Mouse (Mus musculus): ENCODE results near the gene Vps45. TPM values are rescaled to one million over a fixed set of nuclear protein-coding genes. Genes with fewer than 3 reads are reported as not detected.
A peak's percentile ranks its signal among the peaks of the same experiment; 100 is the strongest.
"Not testable (repeated sequence)": the region's sequence is repeated elsewhere in the genome, so short reads cannot be mapped to it uniquely, and the experiment has no call there.

Gene Vps45
- polyA plus RNA-seq, 1 experiment: 20.1 TPM

GRCm38 (mm10) chr3:95965518-95966451 lies 92.5 kb downstream of the Vps45 start:
- TF ChIP-seq POLR2A (IDR thresholded peaks at IDR 0.05; ENCODE audit: borderline replicate concordance, control insufficient read depth, low read depth, low read length) (no peak), CTCF (IDR thresholded peaks at IDR 0.05; ENCODE audit: control insufficient read depth, insufficient read depth, low read length) (no peak)
- Histone ChIP-seq H3K4me1 (ENCODE audit: control insufficient read depth, insufficient read depth, low read length) (no peaks in the 10 kb centered on the region; the same call in 1 of the 2 replicates), H3K27ac (ENCODE audit: control insufficient read depth, insufficient read depth, low read depth, low read length, poor library complexity) (peak overlapping the region; percentile 42), H3K4me3 (replicated peaks; ENCODE audit: control insufficient read depth, low read depth, low read length) (no peak overlapping the region)
- WGBS: 7% methylated on average over 7 of the region's 7 CpGs

- H3K27ac ChIP-seq (ENCODE audit: control insufficient read depth, insufficient read depth, low read depth, low read length, poor library complexity): no peak overlapping the region
- no peak overlapping the region for H3K4me3 ChIP-seq (replicated peaks; ENCODE audit: control insufficient read depth, low read depth, low read length)
- 35% methylated on average over 4 of the region's 4 CpGs for WGBS
- no peaks in the 10 kb centered on the region; the same call in 1 of the 2 replicates for H3K4me1 ChIP-seq (ENCODE audit: control insufficient read depth, insufficient read depth, low read length)
- peak; percentile 55 for TF ChIP-seq CTCF (IDR thresholded peaks at IDR 0.05; ENCODE audit: control insufficient read depth, insufficient read depth, low read length)
- TF ChIP-seq POLR2A (IDR thresholded peaks at IDR 0.05; ENCODE audit: borderline replicate concordance, control insufficient read depth, low read depth, low read length): no peak
Observed at GRCm38 (mm10) chr3:95963681-95964080, 94.6 kb downstream of the Vps45 start.

GRCm38 (mm10) chr3:95963230-95963629 lies 95.0 kb downstream of the Vps45 start:
- Histone ChIP-seq H3K4me3 (replicated peaks; ENCODE audit: control insufficient read depth, low read depth, low read length) (no peak overlapping the region), H3K4me1 (ENCODE audit: control insufficient read depth, insufficient read depth, low read length) (no peaks in the 10 kb centered on the region; the same call in 1 of the 2 replicates), H3K27ac (ENCODE audit: control insufficient read depth, insufficient read depth, low read depth, low read length, poor library complexity) (no peak overlapping the region)
- TF ChIP-seq CTCF (IDR thresholded peaks at IDR 0.05; ENCODE audit: control insufficient read depth, insufficient read depth, low read length) (no peak), POLR2A (IDR thresholded peaks at IDR 0.05; ENCODE audit: borderline replicate concordance, control insufficient read depth, low read depth, low read length) (no peak)
- 66% methylated on average over 2 of the region's 2 CpGs for WGBS

- 85% methylated on average over 8 of the region's 8 CpGs for WGBS
- not testable (repeated sequence) for H3K27ac ChIP-seq (ENCODE audit: control insufficient read depth, insufficient read depth, low read depth, low read length, poor library complexity); H3K4me3 ChIP-seq (replicated peaks; ENCODE audit: control insufficient read depth, low read depth, low read length); H3K4me1 ChIP-seq (ENCODE audit: control insufficient read depth, insufficient read depth, low read length)
Observed at GRCm38 (mm10) chr3:95962182-95962581, 96.1 kb downstream of the Vps45 start.

- TF ChIP-seq POLR2A (IDR thresholded peaks at IDR 0.05; ENCODE audit: borderline replicate concordance, control insufficient read depth, low read depth, low read length) (no peak), CTCF (IDR thresholded peaks at IDR 0.05; ENCODE audit: control insufficient read depth, insufficient read depth, low read length) (no peak)
- WGBS: 72% methylated on average over 1 of the region's 1 CpGs
- no peak overlapping the region for H3K4me3 ChIP-seq (replicated peaks; ENCODE audit: control insufficient read depth, low read depth, low read length)
- no peak overlapping the region for H3K27ac ChIP-seq (ENCODE audit: control insufficient read depth, insufficient read depth, low read depth, low read length, poor library complexity)
- H3K4me1 ChIP-seq (ENCODE audit: control insufficient read depth, insufficient read depth, low read length): no peaks in the 10 kb centered on the region; the same call in 1 of the 2 replicates
Observed at GRCm38 (mm10) chr3:95959807-95960206, 98.5 kb downstream of the Vps45 start.

- WGBS: 63% methylated on average over 5 of the region's 5 CpGs
- TF ChIP-seq CTCF (IDR thresholded peaks at IDR 0.05; ENCODE audit: control insufficient read depth, insufficient read depth, low read length) (no peak), POLR2A (IDR thresholded peaks at IDR 0.05; ENCODE audit: borderline replicate concordance, control insufficient read depth, low read depth, low read length) (no peak)
- H3K4me1 ChIP-seq (ENCODE audit: control insufficient read depth, insufficient read depth, low read length): no peaks in the 10 kb centered on the region; the same call in 1 of the 2 replicates
- H3K4me3 ChIP-seq (replicated peaks; ENCODE audit: control insufficient read depth, low read depth, low read length): no peak overlapping the region
- H3K27ac ChIP-seq (ENCODE audit: control insufficient read depth, insufficient read depth, low read depth, low read length, poor library complexity): no peak overlapping the region
Observed at GRCm38 (mm10) chr3:95959082-95959481, 99.2 kb downstream of the Vps45 start.

- Histone ChIP-seq H3K4me3 (replicated peaks; ENCODE audit: control insufficient read depth, low read depth, low read length) (no peak overlapping the region), H3K27ac (ENCODE audit: control insufficient read depth, insufficient read depth, low read depth, low read length, poor library complexity) (no peak overlapping the region), H3K4me1 (ENCODE audit: control insufficient read depth, insufficient read depth, low read length) (no peaks in the 10 kb centered on the region; the same call in 1 of the 2 replicates)
- no peak for TF ChIP-seq CTCF (IDR thresholded peaks at IDR 0.05; ENCODE audit: control insufficient read depth, insufficient read depth, low read length)
- no peak for TF ChIP-seq POLR2A (IDR thresholded peaks at IDR 0.05; ENCODE audit: borderline replicate concordance, control insufficient read depth, low read depth, low read length)
- WGBS: 22% methylated on average over 8 of the region's 8 CpGs
Observed at GRCm38 (mm10) chr3:95957359-95958148, 100.7 kb downstream of the Vps45 start.

GRCm38 (mm10) chr3:95955318-95955717 lies 102.9 kb downstream of the Vps45 start:
- Histone ChIP-seq H3K4me3 (replicated peaks; ENCODE audit: control insufficient read depth, low read depth, low read length) (no peak overlapping the region), H3K27ac (ENCODE audit: control insufficient read depth, insufficient read depth, low read depth, low read length, poor library complexity) (no peak overlapping the region), H3K4me1 (ENCODE audit: control insufficient read depth, insufficient read depth, low read length) (no peaks in the 10 kb centered on the region; the same call in 1 of the 2 replicates)
- WGBS: 91% methylated on average over 5 of the region's 5 CpGs
- TF ChIP-seq CTCF (IDR thresholded peaks at IDR 0.05; ENCODE audit: control insufficient read depth, insufficient read depth, low read length) (no peak), POLR2A (IDR thresholded peaks at IDR 0.05; ENCODE audit: borderline replicate concordance, control insufficient read depth, low read depth, low read length) (no peak)

- not testable (repeated sequence) for H3K27ac ChIP-seq (ENCODE audit: control insufficient read depth, insufficient read depth, low read depth, low read length, poor library complexity); H3K4me1 ChIP-seq (ENCODE audit: control insufficient read depth, insufficient read depth, low read length); H3K4me3 ChIP-seq (replicated peaks; ENCODE audit: control insufficient read depth, low read depth, low read length)
- 86% methylated on average over 12 of the region's 12 CpGs for WGBS
Observed at GRCm38 (mm10) chr3:95954648-95955173, 103.6 kb downstream of the Vps45 start.

Data from bone marrow, adult 2 months (tissue).